Mouse (Mus musculus): ENCODE data around the gene Cox6b2.

Cox6b2 gene

GRCm38 (mm10) chr7:4705098-4705497 lies 47.8 kb downstream of the Cox6b2 start:
- peak; percentile 57 for DNase-seq

- no peak for DNase-seq
These were observed 49.7 kb downstream of the Cox6b2 start for GRCm38 (mm10) chr7:4703195-4703594.

DNA sequence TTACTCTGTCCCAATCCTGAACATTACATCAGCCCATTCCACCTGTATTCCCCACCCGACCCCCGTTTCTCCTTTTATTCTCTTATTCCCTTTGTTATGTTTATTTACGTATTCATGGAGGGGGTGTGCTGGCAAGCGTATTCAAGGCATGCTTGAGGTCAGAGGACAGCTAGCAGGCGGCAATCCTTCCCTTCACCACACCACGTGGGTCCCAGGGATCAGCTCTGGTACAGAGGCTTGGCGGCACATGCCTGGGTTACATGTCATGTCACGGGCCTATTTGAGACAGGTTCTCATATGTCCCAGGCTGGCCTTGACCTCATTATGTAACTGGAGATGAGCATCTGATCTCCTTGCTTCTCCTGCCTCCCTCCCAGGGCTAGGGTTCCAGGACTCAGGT lies 50.6 kb downstream of the Cox6b2 start:
- peak; percentile 36 for DNase-seq

Data from embryo, embryonic 11 days (tissue).